Mouse (Mus musculus) heart, adult 2 months (tissue): ENCODE results near the gene Klf14.

ENCODE experiments used
- CTCF ChIP-seq: fragments of 200-600 bp; IDR thresholded peaks from 2 replicates; pipeline ENCODE4 v1.8.1; 2022; ENCODE audit warnings: antibody characterized with exemption, mild to moderate bottlenecking, moderate library complexity
- POLR2A ChIP-seq: fragments of 200-500 bp; IDR thresholded peaks from 2 replicates; pipeline ENCODE4 v1.6.1; 2011; ENCODE audit warnings: mild to moderate bottlenecking, low read depth, low read length, control low read depth; ENCODE audit not compliant: insufficient read depth

- TF ChIP-seq CTCF (no peak), POLR2A (no peak)
Measured at GRCm38 (mm10) chr6:30957784-30958735, 818 bp downstream of the Klf14 start.
